Mouse (Mus musculus) thymus, adult 2 months (tissue): ENCODE measurements around the gene Pkdrej.

Source experiments
- CTCF ChIP-seq: fragments of 200-500 bp; IDR thresholded peaks from 2 replicates; pipeline ENCODE4 v1.5.1; 2012; ENCODE audit warnings: mild to moderate bottlenecking, control low read depth, low read length, moderate library complexity, borderline replicate concordance; ENCODE audit not compliant: control insufficient read depth, poor library complexity, insufficient read depth; ENCODE audit errors: extremely low read depth
- POLR2A ChIP-seq: fragments of 200-500 bp; IDR thresholded peaks from 2 replicates; pipeline ENCODE4 v1.6.1; 2012; ENCODE audit warnings: mild to moderate bottlenecking, low read length, control low read depth, moderate library complexity; ENCODE audit not compliant: control insufficient read depth, poor library complexity, insufficient read depth; ENCODE audit errors: extremely low read depth

DNA sequence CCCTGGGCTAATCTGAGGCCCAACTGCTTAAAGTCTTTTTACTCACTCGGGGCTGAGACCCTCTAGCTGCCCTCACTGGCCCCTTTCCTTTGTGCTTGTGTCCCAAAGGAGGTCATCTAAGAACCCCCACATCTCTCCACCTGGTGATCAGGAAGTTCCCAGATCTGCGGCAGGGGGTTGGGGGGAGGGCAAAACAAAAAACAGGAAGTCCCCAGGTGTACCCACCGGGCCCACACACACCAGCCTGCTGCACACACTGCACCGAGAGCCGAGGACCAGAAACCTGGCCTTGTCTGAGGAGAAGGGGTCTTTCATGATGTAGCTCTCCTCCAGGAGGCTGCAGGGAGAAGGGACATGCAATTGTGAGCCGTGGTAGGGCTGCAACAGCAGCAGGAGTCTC, 13.5 kb downstream of the Pkdrej start:
- TF ChIP-seq POLR2A (0 out of 2 replicates have a peak, but pooled peaks have one; percentile 37), CTCF (no peak)
